ENCODE assay signal across 8 mouse cellular contexts in genomic region chr4:155599901-155600825, GRCm38 (mm10). TPM values are rescaled to one million over a fixed set of nuclear protein-coding genes. Genes with fewer than 3 reads are reported as not detected.
DNase-seq lines count a peak whose midpoint lies in the region; ATAC-seq and TF ChIP-seq lines count a peak whose summit lies in the region.

No protein-coding gene starts in this region.

- TF ChIP-seq POLR2A in MEL (IDR thresholded peaks at IDR 0.05; ENCODE audit: control insufficient read depth in 1 of 2, insufficient read depth in 1 of 2, low read depth in 1 of 2, low read length in 2 of 2, poor library complexity in 1 of 2): no peak

- DNase-seq in heart, postnatal 14 days: no peak
- peak; percentile 36 for DNase-seq in MEL (ENCODE audit: low read depth, low spot score)
- DNase-seq in midbrain, embryonic 14.5 days: no peak
- DNase-seq in cerebellum, postnatal 25 days: no peak
- DNase-seq in urinary bladder, postnatal 25 days (ENCODE audit: low spot score): no peak
- no peak for DNase-seq in embryo, embryonic 10 days (ENCODE audit: low spot score)

- TF ChIP-seq RAD21 in MEL (IDR thresholded peaks at IDR 0.05; ENCODE audit: low read depth, low read length): no peak

- intact Hi-C loops in heart, postnatal 14 days (cut with DNase I): no loop called here

- no peaks in the 10 kb centered on the region for H3K9me3 ChIP-seq in heart, embryonic 15.5 days (replicated peaks)
- H3K9me3 ChIP-seq in MEL (replicated peaks; ENCODE audit: insufficient read depth, low read length): no peaks in the 10 kb centered on the region
- H3K9me3 ChIP-seq in hindbrain, embryonic 12.5 days (replicated peaks): no peaks in the 10 kb centered on the region; the same call in 1 of the 2 replicates
- H3K9me3 ChIP-seq in midbrain, embryonic 14.5 days (ENCODE audit: control insufficient read depth, low read length): no peaks in the 10 kb centered on the region

- no peaks in the 10 kb centered on the region for H3K27me3 ChIP-seq in heart, embryonic 15.5 days
- H3K27me3 ChIP-seq in MEL (ENCODE audit: control insufficient read depth in 1 of 2, insufficient read depth in 2 of 2, low read length in 2 of 2): no peaks in the 10 kb centered on the region
- no peaks in the 10 kb centered on the region for H3K27me3 ChIP-seq in hindbrain, embryonic 12.5 days
- H3K27me3 ChIP-seq in midbrain, embryonic 14.5 days (ENCODE audit: control insufficient read depth, insufficient read depth, low read length): no peaks in the 10 kb centered on the region

- H3K9ac ChIP-seq in heart, embryonic 15.5 days: peak overlapping the region; percentile 51; the same call in 1 of the 2 replicates
- H3K9ac ChIP-seq in MEL (ENCODE audit: control insufficient read depth, low read depth, low read length, poor library complexity, severe bottlenecking): peak overlapping the region; percentile 77
- H3K9ac ChIP-seq in hindbrain, embryonic 12.5 days: peak overlapping the region; percentile 98
- H3K9ac ChIP-seq in midbrain, embryonic 14.5 days (replicated peaks; ENCODE audit: low read length): peak overlapping the region; percentile 94

- H3K27ac ChIP-seq in heart, embryonic 15.5 days: peak overlapping the region; percentile 99
- peak overlapping the region; percentile 91 for H3K27ac ChIP-seq in MEL (ENCODE audit: control insufficient read depth, low read depth, low read length)
- peak overlapping the region; percentile 99 for H3K27ac ChIP-seq in hindbrain, embryonic 12.5 days
- H3K27ac ChIP-seq in midbrain, embryonic 14.5 days (replicated peaks; ENCODE audit: low read depth, low read length): peak overlapping the region; percentile 100

- H3K4me2 ChIP-seq in heart, embryonic 15.5 days: peak overlapping the region; percentile 96
- H3K4me2 ChIP-seq in hindbrain, embryonic 12.5 days (replicated peaks): peak overlapping the region; percentile 92
- peak overlapping the region; percentile 88 for H3K4me2 ChIP-seq in midbrain, embryonic 14.5 days (ENCODE audit: low read length)

- 83% methylated on average over 11 of the region's 11 CpGs for WGBS in heart, embryonic 15.5 days
- WGBS in hindbrain, embryonic 12.5 days: 89% methylated on average over 10 of the region's 11 CpGs
- WGBS in midbrain, embryonic 14.5 days: 89% methylated on average over 10 of the region's 11 CpGs

- no peaks in the 10 kb centered on the region for H3K36me3 ChIP-seq in heart, embryonic 15.5 days
- H3K36me3 ChIP-seq in MEL (ENCODE audit: control insufficient read depth in 1 of 2, insufficient read depth in 2 of 2, low read length in 2 of 2): peaks cover 0 to 31% of the 10 kb centered on the region in 2 experiments; a peak in 2 of 4 replicates
- 0 out of 2 replicates have a peak, but pooled peaks cover 12% of the 10 kb centered on the region for H3K36me3 ChIP-seq in hindbrain, embryonic 12.5 days
- peaks cover 13% of the 10 kb centered on the region; the same call in 1 of the 2 replicates for H3K36me3 ChIP-seq in midbrain, embryonic 14.5 days (ENCODE audit: control insufficient read depth, insufficient read depth, low read length)

- H3K4me1 ChIP-seq in heart, embryonic 15.5 days (replicated peaks): peaks cover 18% of the 10 kb centered on the region
- peaks cover 28 to 29% of the 10 kb centered on the region in 2 experiments for H3K4me1 ChIP-seq in MEL (ENCODE audit: control insufficient read depth in 1 of 2, insufficient read depth in 2 of 2, low read length in 2 of 2)
- H3K4me1 ChIP-seq in hindbrain, embryonic 12.5 days: peaks cover 17% of the 10 kb centered on the region
- H3K4me1 ChIP-seq in midbrain, embryonic 14.5 days (ENCODE audit: control insufficient read depth, insufficient read depth, low read length): 0 out of 2 replicates have a peak, but pooled peaks cover 11% of the 10 kb centered on the region

- H3K79me2 ChIP-seq in MEL (ENCODE audit: control insufficient read depth, insufficient read depth, low read length, poor library complexity): peaks cover 9% of the 10 kb centered on the region

- no peak for ATAC-seq in heart, embryonic 15.5 days (replicated peaks; ENCODE audit: insufficient number of reproducible peaks, insufficient read depth, low FRiP score, low read depth)
- ATAC-seq in hindbrain, embryonic 12.5 days (ENCODE audit: low FRiP score): no peak
- no peak for ATAC-seq in midbrain, embryonic 14.5 days (ENCODE audit: low FRiP score, low TSS enrichment)

- peak overlapping the region; percentile 99 for H3K4me3 ChIP-seq in heart, embryonic 15.5 days
- H3K4me3 ChIP-seq in MEL (ENCODE audit: control insufficient read depth in 1 of 2, insufficient read depth in 1 of 2, low read depth in 2 of 2, low read length in 2 of 2): peak overlapping the region; percentile 70 to 78
- peak overlapping the region; percentile 97 for H3K4me3 ChIP-seq in hindbrain, embryonic 12.5 days
- peak overlapping the region; percentile 96 for H3K4me3 ChIP-seq in midbrain, embryonic 14.5 days (replicated peaks; ENCODE audit: low read depth, low read length)

- TF ChIP-seq CTCF in MEL (IDR thresholded peaks at IDR 0.05 in 2 of 3, conservative IDR thresholded peaks at IDR 0.05 in 1 of 3; ENCODE audit: control insufficient read depth in 1 of 3, insufficient read depth in 1 of 3, low read depth in 2 of 3, low read length in 3 of 3, poor library complexity in 1 of 3, severe bottlenecking in 1 of 3): 0 out of 6 replicates have a peak, but pooled peaks of 1 of the 3 experiments have one; percentile 0

- TF ChIP-seq EP300 in MEL (IDR thresholded peaks at IDR 0.05; ENCODE audit: low read depth in 1 of 2, low read length in 2 of 2): peak in 1 of 2 experiments; percentile 18; a peak in 1 of 4 replicates

TF ChIP-seq in MEL, 35 proteins besides CTCF, POLR2A, EP300 and RAD21 (continues in another document):
- TF ChIP-seq MAX (IDR thresholded peaks at IDR 0.05; ENCODE audit: low read length): 0 out of 2 replicates have a peak, but pooled peaks have one; percentile 30
- 0 out of 2 replicates have a peak, but pooled peaks have one; percentile 3 for TF ChIP-seq HCFC1 (IDR thresholded peaks at IDR 0.05; ENCODE audit: low read depth, low read length)
- no peak for TF ChIP-seq SMC3 (IDR thresholded peaks at IDR 0.05; ENCODE audit: low read depth, low read length)
- peak; percentile 72 for TF ChIP-seq ZNF384 (IDR thresholded peaks at IDR 0.05; ENCODE audit: low read depth, low read length)
- TF ChIP-seq TCF12 (IDR thresholded peaks at IDR 0.05; ENCODE audit: low read depth, low read length): no peak
- TF ChIP-seq RCOR1 (IDR thresholded peaks at IDR 0.05; ENCODE audit: low read depth, low read length): no peak
- no peak for TF ChIP-seq JUND (IDR thresholded peaks at IDR 0.05; ENCODE audit: low read depth, low read length)
- TF ChIP-seq MAFK (IDR thresholded peaks at IDR 0.05; ENCODE audit: borderline replicate concordance, low read depth, low read length): no peak
- no peak for TF ChIP-seq CHD1 (IDR thresholded peaks at IDR 0.05; ENCODE audit: low read depth, low read length)
- no peak for TF ChIP-seq SIN3A (IDR thresholded peaks at IDR 0.05; ENCODE audit: low read length)

RNA-seq across cellular contexts. Expression of gene Slc35e2, which starts 1.1 kb away (rescaled TPM):
- 5.8 and 6.7 TPM in 2 replicates for polyA plus RNA-seq in heart, embryonic 15.5 days (2015; fragmentation: Nextera tagmentation; extraction: Ambion mirVana)
- total RNA-seq in heart, postnatal 14 days (2021): 10 to 100 TPM; 11.2 to 11.4 TPM
- 9.0 and 9.9 TPM in 2 replicates for total RNA-seq in MEL (2012; rRNA removed)
- 1 to 10 TPM in 1 of 2 experiments, not detected in 1; 6.4 TPM for polyA plus RNA-seq in MEL (2012; ENCODE audit: insufficient read depth in 1 of 2, insufficient read length in 2 of 2, low read depth in 1 of 2, low replicate concordance in 2 of 2, missing spikeins in 1 of 2)
- polyA plus RNA-seq in hindbrain, embryonic 12.5 days (2016; fragmentation: Nextera tagmentation; extraction: Ambion mirVana): 16.4 and 16.6 TPM in 2 replicates
- polyA plus RNA-seq in midbrain, embryonic 14.5 days (2014; fragmentation: Nextera tagmentation; extraction: Ambion mirVana): 15.6 and 19.9 TPM in 2 replicates

RNA-seq across cellular contexts. Expression of gene Cdk11b, which starts 24.5 kb away (rescaled TPM):
- 38.4 and 41.8 TPM in 2 replicates for polyA plus RNA-seq in heart, embryonic 15.5 days (2015; fragmentation: Nextera tagmentation; extraction: Ambion mirVana)
- total RNA-seq in heart, postnatal 14 days (2021): 10 to 100 TPM; 25.8 to 28.9 TPM
- 47.9 and 56.6 TPM in 2 replicates for total RNA-seq in MEL (2012; rRNA removed)
- 100 to 1,000 TPM; 113 to 249 TPM for polyA plus RNA-seq in MEL (2012; ENCODE audit: insufficient read depth in 1 of 2, insufficient read length in 2 of 2, low read depth in 1 of 2, low replicate concordance in 2 of 2, missing spikeins in 1 of 2)
- polyA plus RNA-seq in hindbrain, embryonic 12.5 days (2016; fragmentation: Nextera tagmentation; extraction: Ambion mirVana): 85.3 and 86.8 TPM in 2 replicates
- 49.4 and 49.9 TPM in 2 replicates for polyA plus RNA-seq in midbrain, embryonic 14.5 days (2014; fragmentation: Nextera tagmentation; extraction: Ambion mirVana)

RNA-seq across cellular contexts. Expression of gene Nadk, which starts 38.0 kb away (rescaled TPM):
- 40.9 and 55.3 TPM in 2 replicates for polyA plus RNA-seq in heart, embryonic 15.5 days (2015; fragmentation: Nextera tagmentation; extraction: Ambion mirVana)
- total RNA-seq in heart, postnatal 14 days (2021): 10 to 100 TPM; 36.6 to 36.7 TPM
- 141 and 151 TPM in 2 replicates for total RNA-seq in MEL (2012; rRNA removed)
- polyA plus RNA-seq in MEL (2012; ENCODE audit: insufficient read depth in 1 of 2, insufficient read length in 2 of 2, low read depth in 1 of 2, low replicate concordance in 2 of 2, missing spikeins in 1 of 2): 100 to 1,000 TPM in 1 of 2 experiments, 10 to 100 TPM in 1; 53.2 to 258 TPM
- 89.0 and 92.4 TPM in 2 replicates for polyA plus RNA-seq in hindbrain, embryonic 12.5 days (2016; fragmentation: Nextera tagmentation; extraction: Ambion mirVana)
- polyA plus RNA-seq in midbrain, embryonic 14.5 days (2014; fragmentation: Nextera tagmentation; extraction: Ambion mirVana): 70.4 and 95.1 TPM in 2 replicates

RNA-seq across cellular contexts. Expression of gene Gm10563, which starts 45.0 kb away (rescaled TPM):
- not detected in 2 replicates for polyA plus RNA-seq in heart, embryonic 15.5 days (2015; fragmentation: Nextera tagmentation; extraction: Ambion mirVana)
- total RNA-seq in heart, postnatal 14 days (2021): not detected
- total RNA-seq in MEL (2012; rRNA removed): not detected in 2 replicates
- not detected for polyA plus RNA-seq in MEL (2012; ENCODE audit: insufficient read depth in 1 of 2, insufficient read length in 2 of 2, low read depth in 1 of 2, low replicate concordance in 2 of 2, missing spikeins in 1 of 2)
- not detected in 2 replicates for polyA plus RNA-seq in hindbrain, embryonic 12.5 days (2016; fragmentation: Nextera tagmentation; extraction: Ambion mirVana)
- not detected in 2 replicates for polyA plus RNA-seq in midbrain, embryonic 14.5 days (2014; fragmentation: Nextera tagmentation; extraction: Ambion mirVana)

RNA-seq across cellular contexts. Expression of gene Mmp23, which starts 53.0 kb away (rescaled TPM):
- 65.5 and 74.9 TPM in 2 replicates for polyA plus RNA-seq in heart, embryonic 15.5 days (2015; fragmentation: Nextera tagmentation; extraction: Ambion mirVana)
- 10 to 100 TPM; 14.5 to 16.8 TPM for total RNA-seq in heart, postnatal 14 days (2021)
- 1.6 and 1.8 TPM in 2 replicates for total RNA-seq in MEL (2012; rRNA removed)
- 1 to 10 TPM in 1 of 2 experiments, not detected in 1; 2.4 TPM for polyA plus RNA-seq in MEL (2012; ENCODE audit: insufficient read depth in 1 of 2, insufficient read length in 2 of 2, low read depth in 1 of 2, low replicate concordance in 2 of 2, missing spikeins in 1 of 2)
- polyA plus RNA-seq in hindbrain, embryonic 12.5 days (2016; fragmentation: Nextera tagmentation; extraction: Ambion mirVana): 3.9 and 5.9 TPM in 2 replicates
- 2.5 and 3.9 TPM in 2 replicates for polyA plus RNA-seq in midbrain, embryonic 14.5 days (2014; fragmentation: Nextera tagmentation; extraction: Ambion mirVana)
